In genomic region chr19:49539445-49540407, GRCm38 (mm10) we compare ENCODE assay signal across 8 mouse cellular contexts.
A peak's percentile ranks its signal among the peaks of the same experiment; 100 is the strongest.
DNase-seq lines count a peak whose midpoint lies in the region; ATAC-seq and TF ChIP-seq lines count a peak whose summit lies in the region.

No protein-coding gene starts in this region.

- no peak for TF ChIP-seq POLR2A in limb, embryonic 14.5 days (IDR thresholded peaks at IDR 0.05; ENCODE audit: borderline replicate concordance, extremely low read depth, insufficient read depth, insufficient read length)

- no peaks in the 10 kb centered on the region for H3K4me1 ChIP-seq in neural tube, embryonic 11.5 days (ENCODE audit: control insufficient read depth, insufficient read depth, low read length)
- H3K4me1 ChIP-seq in embryonic facial prominence, embryonic 10.5 days = no peaks in the 10 kb centered on the region
- no peaks in the 10 kb centered on the region for H3K4me1 ChIP-seq in limb, embryonic 14.5 days (ENCODE audit: control insufficient read depth, insufficient read depth, low read length)

- no peak overlapping the region for H3K4me3 ChIP-seq in neural tube, embryonic 11.5 days (ENCODE audit: low read depth, low read length)
- no peak overlapping the region for H3K4me3 ChIP-seq in embryonic facial prominence, embryonic 10.5 days
- no peak overlapping the region for H3K4me3 ChIP-seq in limb, embryonic 14.5 days (replicated peaks; ENCODE audit: low read length)

- H3K27ac ChIP-seq in neural tube, embryonic 11.5 days (ENCODE audit: low read depth, low read length) = no peak overlapping the region
- no peak overlapping the region for H3K27ac ChIP-seq in embryonic facial prominence, embryonic 10.5 days (replicated peaks)
- no peak overlapping the region for H3K27ac ChIP-seq in limb, embryonic 14.5 days (replicated peaks; ENCODE audit: low read depth, low read length)

- no peaks in the 10 kb centered on the region for H3K9me3 ChIP-seq in neural tube, embryonic 11.5 days (ENCODE audit: control insufficient read depth, low read length)
- no peaks in the 10 kb centered on the region for H3K9me3 ChIP-seq in embryonic facial prominence, embryonic 10.5 days
- H3K9me3 ChIP-seq in limb, embryonic 14.5 days (ENCODE audit: control insufficient read depth, low read length) = no peaks in the 10 kb centered on the region

- no peak overlapping the region for H3K4me2 ChIP-seq in neural tube, embryonic 11.5 days (ENCODE audit: low read depth)
- H3K4me2 ChIP-seq in limb, embryonic 14.5 days (replicated peaks; ENCODE audit: low read depth, low read length, severe bottlenecking) = no peak overlapping the region

- ATAC-seq in neural tube, embryonic 11.5 days (ENCODE audit: insufficient read depth, low FRiP score, low TSS enrichment) = peak; percentile 58; the same call in 1 of the 2 replicates
- no peak for ATAC-seq in limb, embryonic 14.5 days (ENCODE audit: low FRiP score, low read depth)
- ATAC-seq in erythroblast, adult 5-6 weeks (replicated peaks; ENCODE audit: low FRiP score, poor library complexity, severe bottlenecking) = no peak

- DNase-seq in neural tube, embryonic 11.5 days (ENCODE audit: low spot score) = peak; percentile 18
- no peak for DNase-seq in neural tube, embryonic 10.5 days (ENCODE audit: extremely low spot score, low spot score)
- peak; percentile 17 for DNase-seq in embryonic facial prominence, embryonic 10.5 days (ENCODE audit: low spot score)
- peak; percentile 16 for DNase-seq in kidney, postnatal 14 days
- peak; percentile 54 for DNase-seq in limb, embryonic 14.5 days (ENCODE audit: low spot score)
- DNase-seq in telencephalon, adult 2 months (ENCODE audit: low read depth, low spot score) = peak; percentile 15
- no peak for DNase-seq in thymus, postnatal 4 days

- no peaks in the 10 kb centered on the region for H3K27me3 ChIP-seq in neural tube, embryonic 11.5 days (ENCODE audit: control insufficient read depth, insufficient read depth, low read length)
- H3K27me3 ChIP-seq in embryonic facial prominence, embryonic 10.5 days (replicated peaks; ENCODE audit: low read depth, poor library complexity, severe bottlenecking) = no peaks in the 10 kb centered on the region
- no peaks in the 10 kb centered on the region for H3K27me3 ChIP-seq in limb, embryonic 14.5 days (ENCODE audit: control insufficient read depth, insufficient read depth, low read length)

- 62% methylated on average over 13 of the region's 13 CpGs for WGBS in neural tube, embryonic 11.5 days
- 62% methylated on average over 13 of the region's 13 CpGs for WGBS in embryonic facial prominence, embryonic 10.5 days
- 59% methylated on average over 13 of the region's 13 CpGs for WGBS in limb, embryonic 14.5 days

- no peaks in the 10 kb centered on the region for H3K36me3 ChIP-seq in neural tube, embryonic 11.5 days (ENCODE audit: control insufficient read depth, insufficient read depth, low read length)
- no peaks in the 10 kb centered on the region for H3K36me3 ChIP-seq in embryonic facial prominence, embryonic 10.5 days (replicated peaks)
- H3K36me3 ChIP-seq in limb, embryonic 14.5 days (ENCODE audit: control insufficient read depth, insufficient read depth, low read length) = no peaks in the 10 kb centered on the region

- H3K9ac ChIP-seq in neural tube, embryonic 11.5 days (ENCODE audit: low read length) = no peak overlapping the region
- H3K9ac ChIP-seq in limb, embryonic 14.5 days (ENCODE audit: low read depth, low read length, severe bottlenecking) = no peak overlapping the region

Comparison
In these comparisons a context has a peak if more than half of its experiments do, and no peak if none do; other contexts are left out.
1. DNase-seq: peak in neural tube, embryonic 11.5 days (single experiment), embryonic facial prominence, embryonic 10.5 days (single experiment), kidney, postnatal 14 days (single experiment), limb, embryonic 14.5 days (single experiment) and telencephalon, adult 2 months (single experiment); none in neural tube, embryonic 10.5 days (single experiment) and thymus, postnatal 4 days (single experiment).